Mouse (Mus musculus) liver, embryonic 11.5 days (tissue): Measurements from ENCODE around the gene Gm13420. TPM values are rescaled to one million over a fixed set of nuclear protein-coding genes. Genes with fewer than 3 reads are reported as not detected.

Experiments
- ATAC-seq: fragments of 200-750 bp; cut with Nextera tagmentation; replicated peaks from 2 replicates; pipeline ENCODE4 v1.8.0; 2017; ENCODE audit warnings: moderate number of reproducible peaks, mild to moderate bottlenecking, moderate TSS enrichment, moderate library complexity; ENCODE audit not compliant: low FRiP score
- DNase-seq: peaks from one replicate; pipeline ENCODE4 v3.0.0-alpha.2; 2017; ENCODE audit warnings: low spot score
- H3K27ac ChIP-seq: fragments of 300-500 bp; sonication (generic); 2 replicates; pipeline ENCODE4 v1.5.1; 2014; ENCODE audit warnings: mild to moderate bottlenecking, low read depth, low read length, control low read depth
- H3K27me3 ChIP-seq: fragments of 300-500 bp; sonication (generic); replicated peaks from 2 replicates; pipeline ENCODE4 v1.6.1; 2014; ENCODE audit warnings: low read length, mixed read lengths; ENCODE audit not compliant: control insufficient read depth, insufficient read depth
- H3K36me3 ChIP-seq: fragments of 300-500 bp; sonication (generic); 2 replicates; pipeline ENCODE4 v1.6.1; 2014; ENCODE audit warnings: mild to moderate bottlenecking, low read length, moderate library complexity, mixed read lengths; ENCODE audit not compliant: control insufficient read depth, insufficient read depth
- H3K4me1 ChIP-seq: fragments of 300-500 bp; sonication (generic); replicated peaks from 2 replicates; pipeline ENCODE4 v1.6.1; 2014; ENCODE audit warnings: low read length, mixed read lengths; ENCODE audit not compliant: control insufficient read depth, insufficient read depth
- H3K4me2 ChIP-seq: fragments of 300-500 bp; sonication (generic); 2 replicates; pipeline ENCODE4 v1.6.1; 2014; ENCODE audit warnings: mild to moderate bottlenecking, control low read depth, moderate library complexity
- H3K4me3 ChIP-seq: fragments of 300-500 bp; sonication (generic); 2 replicates; pipeline ENCODE4 v1.5.1; 2014; ENCODE audit warnings: low read depth, low read length, control low read depth
- H3K9ac ChIP-seq: fragments of 300-500 bp; sonication (generic); 2 replicates; pipeline ENCODE4 v1.6.1; 2014; ENCODE audit warnings: low read depth, low read length, control low read depth
- H3K9me3 ChIP-seq: fragments of 300-500 bp; sonication (generic); 2 replicates; pipeline ENCODE4 v1.6.1; 2016; ENCODE audit warnings: low read length, inconsistent platforms, mixed read lengths; ENCODE audit not compliant: control insufficient read depth
- WGBS: fragments of 180-500 bp; shearing (Covaris S2); extraction: QIAGEN DNeasy Blood & Tissue Kit; methylation state at CpG from one replicate; pipeline ENCODE4 v1.1.7; 2014; 5-methylcytosine and 5-hydroxymethylcytosine counted together
- polyA plus RNA-seq: library from polyadenylated mRNA; unstranded; fragments of >200 nt; fragmentation: Nextera tagmentation; extraction: Ambion mirVana; gene quantifications from 2 replicates; pipeline ENCODE4 v1.2.1, GENCODE M21; 2014

Gm13420 gene
- polyA plus RNA-seq, 1 experiment from 2014 or later: 0.77 TPM

DNA sequence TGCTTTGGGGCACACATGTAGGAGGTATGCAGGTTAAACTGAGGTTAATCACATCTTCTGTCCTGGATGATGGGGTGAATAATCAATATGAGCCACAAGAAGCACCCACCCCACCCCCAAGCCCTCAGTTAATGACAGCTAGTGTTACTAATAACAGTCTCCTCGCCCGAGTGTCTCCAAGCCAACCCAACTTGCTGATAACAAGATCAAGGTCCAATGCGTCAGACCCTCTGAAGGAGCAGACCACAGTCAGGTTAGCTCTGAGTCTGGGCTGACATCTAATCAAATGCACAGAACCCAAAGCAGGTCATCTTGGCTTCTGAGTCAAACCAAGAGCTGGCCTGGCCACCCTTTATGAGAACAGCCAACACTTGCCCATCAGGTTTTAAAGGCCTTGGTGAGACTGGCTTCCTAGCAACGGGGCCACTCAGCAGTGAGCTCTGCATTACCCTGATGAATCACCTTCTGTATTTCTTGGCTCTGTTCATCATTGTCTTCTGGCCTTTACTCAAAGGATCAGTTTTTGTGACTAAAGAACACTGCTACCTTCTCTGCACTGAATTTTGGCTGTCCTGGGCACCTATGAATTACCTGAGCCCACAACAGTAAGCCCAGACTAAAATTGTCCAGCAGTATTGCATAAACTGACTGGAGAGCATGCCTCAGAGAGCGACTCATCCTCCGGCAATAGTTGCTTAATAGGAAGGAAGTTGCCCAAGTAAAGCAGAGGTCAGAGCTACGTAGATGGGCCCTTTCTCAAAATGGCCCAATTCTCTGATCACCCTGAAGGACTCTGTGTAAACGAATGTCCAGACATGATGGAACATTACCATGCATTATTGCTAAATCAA is 20.4 kb upstream of the Gm13420 start:
- ATAC-seq (no peak), DNase-seq (no peak)
- Histone ChIP-seq H3K27ac (no peak overlapping the region), H3K4me2 (no peak overlapping the region), H3K9me3 (no peaks in the 10 kb centered on the region), H3K27me3 (no peaks in the 10 kb centered on the region), H3K9ac (no peak overlapping the region), H3K4me1 (peaks cover 9% of the 10 kb centered on the region), H3K4me3 (no peak overlapping the region), H3K36me3 (peaks cover 5% of the 10 kb centered on the region; the same call in 1 of the 2 replicates)
- WGBS: 53% methylated on average over 8 of the region's 8 CpGs

DNA sequence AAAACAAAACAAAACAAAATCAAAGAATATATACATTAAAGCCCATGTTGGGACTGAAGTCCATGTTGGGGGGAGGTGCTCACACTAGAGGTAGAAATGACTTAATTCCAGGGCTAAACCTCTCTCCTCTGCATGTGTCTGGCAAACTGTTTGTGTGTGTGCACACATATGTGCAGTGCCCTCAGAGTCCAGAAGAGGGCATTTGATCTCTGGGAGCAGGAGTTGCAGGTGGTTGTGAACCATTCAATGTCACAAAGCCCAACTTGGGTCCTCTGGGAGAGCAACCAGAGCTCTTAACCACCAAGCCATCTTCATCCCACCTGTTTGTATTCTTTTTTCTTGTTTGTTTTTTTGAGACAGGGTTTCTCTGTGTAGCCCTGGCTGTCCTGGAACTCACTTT is 18.7 kb upstream of the Gm13420 start:
- Histone ChIP-seq H3K4me3 (no peak overlapping the region), H3K9me3 (no peaks in the 10 kb centered on the region), H3K36me3 (peaks cover 5% of the 10 kb centered on the region; the same call in 1 of the 2 replicates), H3K4me2 (no peak overlapping the region), H3K27ac (no peak overlapping the region), H3K27me3 (no peaks in the 10 kb centered on the region), H3K9ac (no peak overlapping the region), H3K4me1 (peaks cover 9% of the 10 kb centered on the region)
- DNase-seq: no peak
- ATAC-seq: no peak

- no peak for ATAC-seq
- H3K27ac ChIP-seq: no peak overlapping the region
These were observed 17.4 kb upstream of the Gm13420 start for GRCm38 (mm10) chr2:29768901-29769300.

DNA sequence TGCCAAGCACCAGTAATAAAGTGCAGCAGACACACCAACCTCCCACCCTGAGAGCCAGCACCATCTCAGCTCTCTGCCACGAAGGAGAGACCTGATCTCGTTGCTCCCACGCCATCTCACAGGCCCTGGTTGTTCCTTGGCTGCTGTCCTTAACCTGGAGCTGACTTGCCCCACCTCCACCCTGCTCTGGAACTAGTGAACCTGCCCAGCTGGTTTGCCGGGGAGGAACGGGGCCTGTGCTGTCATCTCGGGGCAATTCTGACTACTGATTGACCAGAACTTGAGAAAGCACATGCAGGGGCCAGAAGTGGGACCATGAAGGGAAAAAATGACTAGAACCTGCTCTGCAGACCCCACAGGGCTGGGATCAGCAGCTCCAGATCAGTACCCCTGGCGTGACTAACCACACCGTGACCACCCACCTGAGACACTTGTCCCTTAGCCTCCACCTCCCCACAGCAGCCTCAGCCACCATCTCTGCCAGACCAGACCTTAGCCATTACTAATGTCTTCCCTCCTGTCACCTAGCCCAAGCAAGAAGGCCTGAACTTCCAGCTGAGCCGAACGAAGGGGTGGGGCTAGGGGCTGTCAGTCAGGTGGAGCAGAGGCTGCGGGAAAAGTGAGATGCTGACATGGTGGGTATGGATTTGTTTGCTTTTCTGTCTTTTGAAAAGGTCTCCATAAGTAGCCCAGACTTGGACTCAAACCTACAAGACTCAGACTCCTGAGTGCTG is 16.7 kb upstream of the Gm13420 start:
- H3K4me1 ChIP-seq: 0 out of 2 replicates have a peak, but pooled peaks cover 2% of the 10 kb centered on the region
- ATAC-seq: no peak
- no peaks in the 10 kb centered on the region for H3K9me3 ChIP-seq
- DNase-seq: no peak
- no peak overlapping the region for H3K4me3 ChIP-seq
- no peak overlapping the region for H3K4me2 ChIP-seq
- no peak overlapping the region for H3K27ac ChIP-seq
- H3K27me3 ChIP-seq: 0 out of 2 replicates have a peak, but pooled peaks cover 2% of the 10 kb centered on the region
- 59% methylated on average over 11 of the region's 11 CpGs for WGBS
- peaks cover 3% of the 10 kb centered on the region; the same call in 1 of the 2 replicates for H3K36me3 ChIP-seq
- H3K9ac ChIP-seq: no peak overlapping the region

More at GRCm38 (mm10) chr2:29768901-29769300, 17.4 kb upstream of the Gm13420 start:
- Histone ChIP-seq H3K9me3 (no peaks in the 10 kb centered on the region), H3K27me3 (no peaks in the 10 kb centered on the region), H3K4me1 (peaks cover 9% of the 10 kb centered on the region), H3K4me2 (no peak overlapping the region), H3K4me3 (no peak overlapping the region), H3K9ac (no peak overlapping the region), H3K36me3 (peaks cover 5% of the 10 kb centered on the region; the same call in 1 of the 2 replicates)
- WGBS: 65% methylated on average over 9 of the region's 9 CpGs
- DNase-seq: no peak

GRCm38 (mm10) chr2:29764831-29765230 is 13.3 kb upstream of the Gm13420 start:
- Histone ChIP-seq H3K27ac (no peak overlapping the region), H3K27me3 (peaks cover 8% of the 10 kb centered on the region), H3K4me3 (no peak overlapping the region), H3K9me3 (no peaks in the 10 kb centered on the region), H3K9ac (no peak overlapping the region), H3K4me1 (no peaks in the 10 kb centered on the region), H3K36me3 (no peaks in the 10 kb centered on the region), H3K4me2 (no peak overlapping the region)
- ATAC-seq (no peak; the same call in 1 of the 2 replicates), DNase-seq (peak; percentile 65)
- 4% methylated on average over 1 of the region's 1 CpGs for WGBS

DNA sequence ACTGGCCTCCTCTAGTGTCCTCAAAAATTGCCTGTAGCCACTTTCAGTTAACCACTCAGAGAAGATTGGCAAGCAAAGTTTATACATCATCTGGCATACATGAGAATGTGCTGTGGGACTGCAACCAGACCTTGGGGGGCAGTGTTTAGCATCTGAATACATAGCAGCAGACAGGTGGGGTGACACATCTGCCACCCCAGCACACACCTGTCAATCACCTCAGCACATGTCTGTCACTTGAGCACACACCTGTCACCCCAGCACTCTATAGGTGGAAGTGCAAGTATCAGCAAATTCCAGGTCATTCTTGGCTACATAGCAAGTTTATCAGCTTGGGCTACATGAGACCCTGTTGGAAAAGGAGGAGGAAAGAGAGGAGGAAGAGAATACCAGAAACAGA is 4.2 kb upstream of the Gm13420 start:
- DNase-seq: no peak
- H3K4me3 ChIP-seq: no peak overlapping the region

GRCm38 (mm10) chr2:29752397-29752796 is 912 bp upstream of the Gm13420 start:
- ATAC-seq (no peak), DNase-seq (no peak)
- Histone ChIP-seq H3K9ac (no peak overlapping the region), H3K4me1 (no peaks in the 10 kb centered on the region; the same call in none of the 2 replicates), H3K9me3 (no peaks in the 10 kb centered on the region), H3K27ac (no peak overlapping the region), H3K4me2 (no peak overlapping the region), H3K4me3 (no peak overlapping the region), H3K36me3 (no peaks in the 10 kb centered on the region), H3K27me3 (peaks cover 52% of the 10 kb centered on the region)
- 79% methylated on average over 5 of the region's 5 CpGs for WGBS

More for the DNA sequence above, 4.2 kb upstream of the Gm13420 start:
- H3K4me1 ChIP-seq: no peaks in the 10 kb centered on the region
- no peaks in the 10 kb centered on the region for H3K36me3 ChIP-seq
- peaks cover 24% of the 10 kb centered on the region for H3K27me3 ChIP-seq
- H3K9ac ChIP-seq: no peak overlapping the region
- no peak overlapping the region for H3K27ac ChIP-seq
- H3K4me2 ChIP-seq: no peak overlapping the region
- no peaks in the 10 kb centered on the region for H3K9me3 ChIP-seq
- no peak for ATAC-seq

DNA sequence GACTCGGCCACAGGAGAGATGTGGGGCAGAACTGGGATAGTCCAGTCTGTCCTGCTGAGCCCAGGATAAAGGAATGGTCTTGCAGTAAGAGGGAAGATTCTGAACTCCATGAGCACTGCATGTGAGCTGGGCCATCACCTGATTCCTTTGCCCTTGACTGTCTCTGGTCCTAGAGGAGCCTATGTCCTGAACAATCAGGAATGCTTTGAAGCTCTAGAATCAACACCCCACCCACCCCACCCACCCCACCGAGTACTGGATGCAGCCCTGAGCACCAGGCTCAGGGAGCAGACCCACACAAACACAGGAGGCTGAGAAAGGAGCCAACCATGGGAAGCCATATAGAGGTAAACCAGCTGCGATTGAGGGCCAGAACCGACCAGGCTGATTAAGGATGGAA is 3.0 kb downstream of the Gm13420 start:
- 70% methylated on average over 4 of the region's 4 CpGs for WGBS
- no peak overlapping the region for H3K4me2 ChIP-seq
- no peak overlapping the region for H3K4me3 ChIP-seq
- no peak overlapping the region for H3K9ac ChIP-seq
- no peak for DNase-seq
- H3K27me3 ChIP-seq: peaks cover 72% of the 10 kb centered on the region
- ATAC-seq: no peak
- H3K9me3 ChIP-seq: no peaks in the 10 kb centered on the region
- no peak overlapping the region for H3K27ac ChIP-seq
- H3K4me1 ChIP-seq: no peaks in the 10 kb centered on the region; the same call in none of the 2 replicates
- H3K36me3 ChIP-seq: no peaks in the 10 kb centered on the region
